Mouse (Mus musculus) frontal cortex, adult (tissue): Measurements from ENCODE around the gene Cul9.
"Not testable (repeated sequence)": the region's sequence is repeated elsewhere in the genome, so short reads cannot be mapped to it uniquely, and the experiment has no call there.

Source experiments
- ATAC-seq: cut with Nextera tagmentation; 2 replicates; pipeline ENCODE4 v1.9.2; 2017; ENCODE audit warnings: mild to moderate bottlenecking, moderate library complexity, mixed read lengths; ENCODE audit not compliant: low TSS enrichment

Cul9 gene

DNA sequence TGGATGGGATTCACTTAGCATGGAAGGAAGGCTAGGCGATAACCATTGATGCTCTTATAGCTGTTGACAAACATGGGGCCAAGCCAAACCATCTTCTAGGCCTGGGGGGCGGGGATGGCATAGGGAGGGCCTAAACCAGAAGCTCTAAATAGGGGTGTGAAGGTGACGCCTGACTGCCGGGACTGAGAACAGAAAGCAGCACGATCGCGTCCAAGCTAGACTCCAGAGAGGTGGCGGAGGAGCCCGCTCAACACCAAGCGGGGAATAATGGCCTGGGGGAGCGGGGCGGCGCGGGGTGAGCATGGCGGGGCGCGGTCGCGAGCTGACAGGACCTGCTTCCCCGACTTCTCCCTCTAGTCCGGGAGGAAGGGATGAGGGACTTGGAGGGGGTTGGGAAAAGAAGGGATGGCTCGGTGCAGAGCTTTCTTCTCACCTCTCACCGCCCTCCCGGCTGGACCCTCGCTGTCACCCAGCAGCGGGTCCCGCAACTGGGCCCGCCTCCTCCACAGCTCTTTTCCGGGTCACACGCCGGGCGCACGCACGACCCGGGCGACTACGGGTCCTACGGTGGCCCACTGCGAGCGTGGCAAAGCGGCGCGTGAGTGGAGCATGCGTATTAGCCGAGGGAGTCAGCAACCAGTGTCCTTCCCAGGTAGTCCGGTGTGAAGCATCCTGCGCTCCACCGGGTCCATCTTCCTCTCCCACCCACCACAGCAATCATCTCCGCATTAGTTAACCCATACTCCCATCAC is at the start of gene Cul9:
Gene Cul9, minus strand, starts transcription at position 576 of the 752 bp plus-strand sequence.
- peak; percentile 83 for ATAC-seq

DNA sequence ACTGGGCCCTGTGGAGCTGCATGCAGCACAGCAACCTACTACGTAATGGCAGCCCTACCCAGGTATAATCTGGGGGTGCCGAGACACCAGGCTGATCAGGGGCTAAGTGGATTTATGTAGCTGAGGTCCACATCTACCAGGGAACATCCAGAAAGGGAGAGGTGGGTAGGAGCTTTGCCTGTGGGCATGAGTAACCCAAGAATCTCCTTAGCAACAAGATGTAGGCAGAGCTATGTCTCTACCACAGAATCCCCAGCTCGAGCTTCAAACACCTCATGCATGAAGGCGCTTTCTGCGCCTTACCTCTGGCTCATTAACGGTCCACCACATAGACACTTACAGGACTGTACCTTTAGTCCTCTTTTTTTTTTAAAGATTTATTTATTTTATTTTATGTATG is 49.1 kb upstream of the Cul9 start:
- peak; percentile 83; the same call in 1 of the 2 replicates for ATAC-seq

DNA sequence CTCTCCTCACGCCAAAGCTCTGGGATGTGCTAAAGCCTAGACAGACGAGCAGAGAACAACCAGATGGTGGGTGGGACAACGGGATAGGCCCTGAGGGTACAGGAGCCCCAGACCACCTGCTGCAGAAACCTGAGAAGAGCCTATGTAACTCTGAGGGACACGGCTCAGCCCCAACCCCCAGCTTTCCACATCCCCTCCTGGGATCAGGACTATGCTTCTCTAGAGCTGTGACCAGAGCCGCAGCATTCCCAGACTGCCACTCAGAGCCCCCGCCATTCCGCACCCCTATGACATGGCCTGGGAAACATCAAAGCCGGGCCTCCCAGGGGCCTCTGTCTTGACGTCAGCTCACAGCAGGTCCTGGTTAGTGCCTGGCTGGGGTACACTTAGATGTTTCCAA is 48.4 kb upstream of the Cul9 start:
- ATAC-seq: no peak

DNA sequence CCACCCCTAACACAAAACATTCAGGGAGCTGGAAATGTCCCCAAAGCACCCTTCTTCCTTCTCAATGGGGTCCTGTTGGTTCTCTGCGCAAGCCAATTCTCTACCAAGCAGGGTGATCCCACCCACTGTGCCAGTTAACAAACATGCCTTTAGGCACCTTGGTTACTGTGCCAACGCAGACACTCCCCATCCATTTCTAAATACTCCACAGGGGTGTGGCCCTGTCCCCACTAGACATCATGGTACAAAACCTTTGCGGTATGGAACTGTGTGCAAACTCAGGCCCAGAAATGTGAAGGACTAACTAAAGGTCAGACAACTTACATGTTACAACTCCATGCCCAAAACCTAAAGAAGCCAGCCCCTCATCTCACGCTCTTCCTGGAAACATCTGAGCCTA is 46.9 kb upstream of the Cul9 start:
- ATAC-seq: no peak

DNA sequence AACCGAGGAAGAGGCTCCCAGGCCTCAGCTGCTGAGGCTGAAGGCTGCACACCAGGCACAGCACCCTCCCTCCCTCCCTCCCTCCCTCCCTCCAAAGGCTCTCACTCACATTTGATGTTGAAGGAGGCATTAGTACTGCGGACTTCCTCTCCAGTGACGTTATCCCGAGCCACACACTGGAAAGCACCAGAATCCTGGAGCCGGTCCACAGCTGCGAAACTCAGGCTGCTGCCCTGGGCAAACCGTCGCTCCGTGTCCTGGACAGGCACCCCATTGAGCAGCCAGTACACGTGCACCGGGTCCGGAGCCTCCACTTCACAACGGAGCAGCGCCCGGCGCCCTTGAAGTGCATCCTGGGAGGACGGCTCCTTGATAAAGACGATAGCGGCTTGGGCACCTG is 45.2 kb upstream of the Cul9 start:
- ATAC-seq: no peak

DNA sequence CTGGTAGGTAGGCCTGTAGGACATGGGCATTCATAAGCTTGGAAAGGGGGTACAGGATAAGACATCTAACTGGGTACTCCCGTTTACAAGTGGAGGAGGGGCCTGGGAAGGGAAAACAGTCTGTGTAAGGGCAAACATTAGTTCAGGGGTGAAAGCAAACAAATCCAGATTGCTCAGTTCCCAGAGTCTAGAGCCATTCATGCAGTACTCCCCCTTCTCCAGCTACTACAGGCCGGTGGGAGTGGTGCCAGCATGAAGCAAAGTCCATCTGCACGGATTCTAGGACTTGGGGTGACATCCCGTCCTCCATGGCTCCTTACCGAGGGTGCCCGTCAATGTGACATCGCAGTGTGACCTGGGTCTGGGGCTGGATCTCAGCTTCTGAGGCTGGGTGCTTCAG is 44.3 kb upstream of the Cul9 start:
- no peak for ATAC-seq

DNA sequence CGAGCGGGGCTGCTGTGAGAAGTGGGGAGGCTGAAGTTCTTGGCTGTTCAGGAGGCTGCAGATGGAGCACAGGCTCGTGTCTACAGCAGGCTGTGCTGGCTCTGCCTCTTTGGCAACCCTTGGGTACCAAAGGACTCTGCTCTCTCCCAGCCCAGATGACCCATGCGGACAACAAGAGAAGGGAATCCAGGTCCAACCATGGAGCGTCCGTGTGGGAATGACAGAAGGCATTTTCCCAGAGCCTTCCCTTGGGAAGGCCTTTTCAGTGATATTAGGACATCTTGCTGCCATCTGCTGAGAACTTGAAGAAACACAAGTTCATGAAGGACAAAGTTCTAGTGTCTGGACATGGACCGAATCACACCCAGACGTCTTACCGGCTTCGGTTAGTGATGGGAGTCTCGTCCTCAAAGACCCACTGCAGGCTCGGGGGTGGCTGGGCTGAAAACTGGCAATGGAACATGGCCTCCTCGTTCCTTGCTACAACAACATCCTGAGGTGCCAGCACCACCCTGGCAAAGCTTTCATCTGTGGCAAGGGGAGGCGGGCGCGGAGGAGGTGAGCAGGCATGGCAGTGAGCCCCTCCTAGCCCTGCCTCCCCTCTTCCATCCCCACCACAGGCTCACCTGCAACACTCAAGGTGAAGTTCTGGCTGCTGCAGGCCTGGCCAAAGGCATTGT is 43.6 kb upstream of the Cul9 start:
- peak; percentile 48; the same call in 1 of the 2 replicates for ATAC-seq

DNA sequence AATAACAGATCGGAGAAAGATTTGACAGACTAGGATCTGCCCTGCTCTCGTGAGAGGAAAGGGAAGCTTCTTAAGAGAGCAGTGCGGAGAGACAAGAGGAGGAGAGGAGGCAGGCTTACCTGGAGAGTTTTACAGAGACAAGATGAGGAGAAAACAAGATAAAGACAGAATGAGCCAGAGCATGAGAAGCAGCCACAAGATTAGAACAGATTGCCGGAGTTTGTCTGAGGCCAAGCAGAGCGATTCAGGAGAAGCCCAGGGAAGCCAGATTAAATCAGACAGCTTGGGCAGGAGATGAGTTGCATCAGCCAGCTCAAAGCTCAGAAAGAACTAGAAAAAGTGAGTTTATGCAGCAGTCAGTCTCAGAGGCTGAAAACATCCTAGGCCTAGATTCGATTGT is 42.7 kb upstream of the Cul9 start:
- ATAC-seq: no peak

DNA sequence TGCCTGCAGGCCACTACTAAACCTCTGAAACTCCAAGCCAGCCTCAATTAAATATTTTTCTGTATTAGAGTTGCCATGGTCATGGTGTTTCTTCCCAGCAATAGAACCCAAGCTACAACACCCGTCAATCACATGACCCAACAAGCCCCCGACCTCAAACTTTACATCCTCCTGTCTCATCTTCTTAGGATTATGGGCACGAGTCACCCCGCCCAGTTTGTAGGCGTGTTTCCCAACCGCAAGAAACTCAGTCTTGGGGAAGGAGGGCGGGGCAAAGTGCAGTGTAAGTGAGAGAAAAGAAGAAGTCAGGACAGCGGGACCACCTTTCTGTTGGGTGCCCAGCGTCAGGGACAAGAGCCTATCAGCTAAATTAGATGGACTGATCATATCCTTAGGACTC is 42.0 kb upstream of the Cul9 start:
- ATAC-seq: no peak

DNA sequence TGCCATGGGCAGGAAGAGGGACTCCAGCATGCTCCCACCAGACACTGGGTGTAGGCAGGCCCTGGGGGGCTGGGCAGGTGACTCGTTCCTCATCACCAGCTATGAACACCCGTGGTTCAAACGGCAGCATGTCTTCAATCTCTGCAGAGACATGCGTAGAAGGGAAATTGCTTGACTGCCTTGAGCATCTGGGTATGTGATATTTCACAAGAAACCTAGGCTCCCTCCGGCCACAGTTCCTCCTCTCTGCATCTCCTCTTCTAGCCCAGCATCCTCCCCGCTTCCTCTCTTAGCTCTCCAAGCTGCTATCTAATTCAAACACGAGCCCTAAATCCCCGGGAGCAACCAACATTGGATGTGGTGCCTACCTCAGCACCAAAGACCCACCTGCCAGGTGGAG is 40.1 kb upstream of the Cul9 start:
- no peak for ATAC-seq

DNA sequence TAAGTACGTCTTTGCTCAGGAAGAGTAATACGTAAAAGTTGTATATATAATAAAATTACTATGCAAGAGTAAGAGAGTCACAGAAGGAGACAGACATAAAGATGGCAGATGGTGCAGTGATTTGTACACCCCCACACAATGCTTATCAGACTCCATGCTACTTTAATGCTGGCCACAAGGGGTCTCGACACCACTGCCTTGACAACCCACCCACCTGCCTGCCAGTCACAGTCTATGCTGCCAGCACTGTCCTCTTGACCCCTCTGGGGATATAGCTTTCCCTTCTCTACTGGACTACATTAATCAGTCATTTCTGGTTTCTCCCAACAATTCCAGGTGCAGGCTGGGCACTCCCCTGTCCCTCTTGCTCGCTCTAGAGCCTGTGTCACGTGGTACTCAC is 32.5 kb upstream of the Cul9 start:
- no peak for ATAC-seq

DNA sequence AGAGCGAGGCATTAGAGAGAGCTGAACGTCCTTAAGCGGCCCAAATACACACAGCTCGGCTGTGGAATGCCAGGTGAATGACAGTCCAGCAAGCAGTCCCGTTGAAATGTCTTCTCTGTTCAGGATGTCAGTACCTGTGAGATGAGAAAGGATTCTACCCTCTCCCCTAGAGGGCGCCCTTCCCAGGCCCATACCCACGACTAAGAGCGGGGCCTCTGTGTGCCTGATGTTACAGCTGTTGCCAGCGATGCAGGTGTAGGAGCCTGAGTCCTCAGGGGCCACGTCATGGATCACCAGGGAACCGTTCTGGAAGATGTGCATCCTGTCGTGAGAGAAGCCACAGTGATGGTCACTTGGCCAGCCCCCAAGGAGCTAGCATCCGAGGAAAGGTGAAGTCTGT is 29.9 kb upstream of the Cul9 start:
- ATAC-seq: no peak

DNA sequence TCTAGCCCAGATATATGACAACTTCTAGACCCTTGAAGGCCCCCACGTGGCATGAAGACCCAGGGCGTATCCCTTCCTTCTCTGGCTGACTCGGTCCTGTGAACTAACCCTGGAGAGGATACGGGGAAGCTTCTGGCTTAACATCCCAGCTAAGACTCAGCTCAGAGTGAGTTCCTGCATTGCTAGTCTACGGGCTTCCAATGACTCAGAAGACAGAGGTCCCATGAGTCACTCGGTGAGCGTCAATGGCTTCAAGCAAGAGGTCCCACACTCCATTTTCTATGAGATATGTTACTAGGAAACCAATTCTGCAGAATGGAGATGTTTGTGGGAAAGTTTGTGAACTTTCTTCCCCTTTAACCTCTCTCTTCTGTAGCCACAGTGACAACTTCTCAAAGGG is 28.3 kb upstream of the Cul9 start:
- no peak for ATAC-seq

DNA sequence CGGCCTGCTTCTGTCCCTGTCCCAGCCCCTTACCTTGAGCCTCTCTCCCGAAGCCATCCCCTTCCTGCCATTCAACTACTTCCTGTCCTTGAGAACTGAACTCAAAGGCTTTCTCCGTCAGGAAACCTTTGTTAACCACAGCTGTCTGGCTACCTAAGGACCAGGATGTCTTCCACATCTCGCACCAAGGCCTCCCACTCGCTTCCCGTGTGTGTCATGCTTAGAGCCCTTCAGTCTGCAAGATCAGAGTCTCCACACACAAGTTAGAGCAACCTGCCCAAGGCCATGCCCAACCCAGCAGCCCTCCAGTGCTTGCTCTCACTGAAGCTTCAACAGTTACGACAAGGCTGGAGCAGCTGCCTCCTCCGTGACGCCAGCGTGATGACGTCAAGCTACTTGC is 24.8 kb upstream of the Cul9 start:
- ATAC-seq: no peak

DNA sequence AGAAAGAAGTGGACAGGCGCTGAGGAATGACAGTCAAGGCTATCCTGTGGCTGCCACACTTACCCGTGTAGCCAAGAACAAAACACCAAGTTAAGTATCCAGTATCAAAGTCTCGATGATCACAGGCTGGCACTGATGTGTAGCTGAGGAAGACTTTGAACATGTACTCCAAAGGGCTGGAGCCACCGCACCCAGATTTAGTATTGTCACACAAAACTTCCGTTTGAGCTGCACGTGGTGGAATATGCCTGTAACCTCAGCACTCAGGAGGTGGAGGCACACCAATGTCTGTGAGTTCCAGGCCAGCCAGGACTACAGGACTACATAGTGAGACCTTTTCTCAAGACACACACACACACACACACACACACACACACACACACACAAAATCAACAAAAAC is 13.0 kb upstream of the Cul9 start:
- ATAC-seq: no peak

DNA sequence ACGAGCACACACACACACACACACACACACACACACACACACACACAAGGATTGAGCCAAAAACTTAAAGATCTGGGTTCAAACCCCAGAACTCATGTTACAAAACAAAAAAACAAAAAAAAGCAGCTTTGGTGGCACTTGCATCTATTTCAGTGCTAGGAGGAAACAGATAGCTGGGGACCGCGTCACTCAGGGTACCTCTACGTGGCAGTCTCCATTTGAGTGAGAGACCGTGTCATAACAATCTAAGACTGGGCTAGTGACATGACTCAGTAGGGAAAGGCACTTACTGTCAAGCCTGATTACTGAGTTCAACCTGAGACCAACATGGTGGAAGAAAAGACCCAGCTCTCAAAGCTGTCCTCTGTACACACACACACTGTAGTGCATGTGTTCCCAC is 12.0 kb upstream of the Cul9 start:
- ATAC-seq: no peak

DNA sequence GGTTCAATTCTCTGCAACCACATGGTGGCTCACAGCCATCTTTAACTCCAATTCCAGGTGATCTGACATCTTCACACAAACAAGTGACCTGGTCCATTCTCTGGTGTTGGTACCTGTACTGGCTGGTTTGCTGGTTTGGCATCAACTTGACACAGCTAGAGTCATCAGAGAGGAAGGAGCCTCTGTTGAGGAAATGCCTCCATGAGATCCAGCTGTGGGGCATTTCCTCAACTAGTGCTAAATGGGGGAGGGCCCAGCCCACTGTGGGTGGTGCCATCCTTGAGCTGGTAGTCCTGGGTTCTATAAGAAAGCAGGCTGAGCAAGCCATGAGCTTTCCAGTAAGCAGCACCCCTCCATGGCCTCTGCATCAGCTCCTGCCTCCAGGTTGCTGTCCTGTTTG is 11.1 kb upstream of the Cul9 start:
- not testable (repeated sequence) for ATAC-seq

DNA sequence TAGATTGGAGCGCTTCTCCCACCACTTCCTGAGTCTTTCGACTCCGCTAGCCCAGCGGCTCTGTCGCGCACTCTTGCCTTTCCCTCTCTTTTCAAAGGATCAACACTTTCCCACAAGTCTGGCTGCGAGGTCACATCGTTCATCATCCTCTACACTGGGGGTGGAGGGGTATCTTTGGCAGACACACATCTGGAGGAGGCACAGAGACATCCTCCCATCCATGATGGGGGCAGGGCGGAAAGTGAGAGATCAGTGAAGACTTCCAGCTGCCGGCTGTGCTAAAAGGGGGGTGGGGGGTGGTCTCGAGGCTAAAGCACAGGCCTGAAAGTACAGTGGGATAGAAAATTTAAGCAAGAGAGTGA is 10.4 kb upstream of the Cul9 start:
- 0 out of 2 replicates have a peak, but pooled peaks have one; percentile 2 for ATAC-seq

DNA sequence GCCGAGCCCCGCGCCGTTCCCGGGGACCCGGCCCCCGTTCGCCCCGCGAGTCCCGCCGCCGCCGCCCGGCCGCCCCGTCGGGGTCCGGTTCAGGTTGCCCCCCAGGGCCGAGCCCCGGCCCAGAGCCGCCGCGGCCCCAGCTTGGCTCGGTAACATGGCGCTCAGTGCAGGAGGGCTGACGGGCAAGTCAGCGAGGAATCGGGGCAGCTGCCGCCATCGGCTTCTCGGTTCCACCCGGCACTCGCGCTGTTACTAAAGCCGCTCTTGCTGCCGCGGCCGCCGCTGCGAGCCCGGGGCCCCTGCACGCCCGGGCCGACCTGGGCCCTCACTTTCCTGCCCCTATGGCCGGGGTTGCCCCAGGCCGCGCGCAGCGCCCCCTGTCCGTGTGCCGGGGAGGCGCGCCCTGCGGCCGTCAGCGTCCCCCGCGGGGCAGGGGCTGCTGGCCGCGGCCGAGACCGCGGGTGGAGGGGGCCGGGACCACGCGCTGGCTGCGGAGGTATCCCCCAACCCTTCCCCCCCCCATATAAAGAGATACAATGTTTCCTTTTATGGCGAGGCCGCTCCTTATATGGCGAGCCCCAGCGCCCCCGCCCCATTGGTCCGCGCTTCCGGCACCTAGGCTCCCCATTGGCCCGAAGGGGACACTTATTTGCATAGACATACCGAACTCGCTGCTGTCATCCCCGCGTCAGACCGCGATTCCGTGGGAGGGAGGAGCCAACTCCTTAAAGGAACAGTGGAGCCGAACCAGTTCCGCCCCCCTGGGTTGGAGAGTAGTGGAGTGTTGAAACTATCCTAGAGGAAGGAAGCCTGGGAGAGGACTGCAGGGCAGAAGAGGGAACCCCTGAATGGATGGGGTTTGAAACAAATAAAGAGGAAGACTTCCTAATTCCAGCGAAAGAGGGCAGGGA is 9.7 kb upstream of the Cul9 start, which contains the start of gene Srf:
Gene Srf, minus strand, starts transcription at position 503 of the 911 bp plus-strand sequence.
- peak; percentile 82 for ATAC-seq

DNA sequence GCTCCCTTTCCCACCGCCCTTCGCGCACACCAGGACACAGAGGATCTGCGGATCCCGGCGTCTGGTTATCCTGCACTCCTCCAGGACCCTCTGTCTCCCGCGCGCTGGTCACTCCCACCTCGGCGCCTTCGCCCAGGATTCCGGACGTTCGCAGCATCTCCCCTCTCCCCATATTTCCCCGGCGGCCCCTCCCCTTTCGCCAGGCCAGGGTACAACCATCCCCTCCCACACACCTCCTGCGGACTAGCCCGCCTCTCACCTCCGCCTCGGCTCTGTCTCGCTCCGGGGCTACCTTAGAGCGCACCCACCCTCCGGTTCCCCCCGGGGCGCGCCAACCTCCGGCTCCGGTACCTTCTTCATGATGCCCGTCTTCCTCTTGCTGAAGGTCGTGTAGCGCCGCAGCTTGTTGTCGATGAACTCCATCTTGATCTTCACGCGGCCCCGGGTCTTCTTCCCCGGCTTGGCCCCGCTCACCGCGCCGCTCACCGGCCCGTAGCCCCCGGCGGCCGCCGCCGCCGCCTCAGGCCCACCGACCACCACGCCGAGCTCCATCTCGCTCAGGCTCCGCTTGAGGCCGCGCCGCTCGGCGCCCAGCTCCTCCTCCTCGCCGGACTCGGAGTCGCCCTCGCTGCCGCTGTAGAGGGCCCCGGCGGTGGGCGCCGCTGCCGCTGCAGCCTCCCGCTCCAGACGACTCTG is 8.9 kb upstream of the Cul9 start:
- ATAC-seq: no peak

DNA sequence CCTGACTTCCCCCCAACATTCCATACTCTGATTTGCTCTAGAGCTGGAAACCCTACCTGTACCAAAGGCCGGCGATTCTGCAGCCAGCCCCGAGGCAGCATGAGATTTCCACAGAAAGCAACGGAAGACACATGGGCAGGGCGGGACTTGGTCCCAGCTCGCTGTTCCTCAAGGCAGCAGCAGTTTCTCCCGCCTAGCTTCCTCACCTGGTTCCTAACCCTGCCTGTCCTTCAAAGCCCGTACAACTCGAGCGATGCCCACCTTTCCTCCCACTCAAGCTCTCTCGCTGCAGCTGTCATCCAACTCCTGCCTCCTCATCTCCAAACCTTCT is 8.4 kb upstream of the Cul9 start:
- ATAC-seq: no peak

DNA sequence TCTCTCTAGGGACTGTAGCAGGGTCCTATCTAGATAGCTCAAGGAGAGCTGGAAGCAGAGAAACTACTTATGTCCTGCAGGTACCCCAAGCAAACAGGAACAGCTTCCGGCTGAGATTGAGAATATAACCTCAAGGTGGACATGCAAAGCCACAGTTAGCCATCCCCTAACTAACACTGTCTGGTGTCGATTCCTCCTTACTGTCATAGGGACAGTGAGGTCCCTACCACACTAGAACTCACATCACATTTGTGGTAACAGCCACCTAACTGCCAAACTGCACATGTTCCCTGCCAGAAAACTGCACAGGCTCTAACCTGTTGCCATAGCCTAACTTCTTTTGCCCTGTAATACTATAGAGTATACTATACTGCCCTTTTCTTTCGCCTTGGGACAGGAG is 7.7 kb upstream of the Cul9 start:
- ATAC-seq: no peak
